Mouse (Mus musculus): ENCODE measurements around the gene Gpr84.
A peak's percentile ranks its signal among the peaks of the same experiment; 100 is the strongest.

Gpr84 gene

GRCm38 (mm10) chr15:103335488-103336235 is 25.2 kb upstream of the Gpr84 start:
- no peak for DNase-seq

GRCm38 (mm10) chr15:103335040-103335439 is 24.6 kb upstream of the Gpr84 start:
- no peak for DNase-seq

DNA sequence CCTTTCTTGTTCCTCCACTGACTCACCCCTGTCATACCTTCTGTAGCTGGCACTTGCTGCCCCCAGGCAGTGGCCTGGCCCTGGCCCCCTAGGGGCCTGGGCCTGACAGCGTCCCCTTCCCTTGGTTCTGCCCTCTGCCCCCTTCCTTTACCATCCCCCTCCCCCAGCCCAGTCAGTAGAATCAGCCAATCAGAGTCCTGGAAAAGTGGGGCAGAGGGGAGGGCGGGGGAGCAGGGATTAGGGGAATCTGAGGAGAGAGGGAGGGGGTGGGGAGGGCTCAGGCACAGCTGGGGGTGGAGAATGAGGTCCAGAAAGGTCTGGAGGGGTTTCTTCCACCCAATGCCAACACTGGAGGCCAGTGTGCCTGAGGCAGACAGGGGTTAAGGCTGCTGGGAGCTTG is 23.8 kb upstream of the Gpr84 start:
- DNase-seq = peak; percentile 72

DNA sequence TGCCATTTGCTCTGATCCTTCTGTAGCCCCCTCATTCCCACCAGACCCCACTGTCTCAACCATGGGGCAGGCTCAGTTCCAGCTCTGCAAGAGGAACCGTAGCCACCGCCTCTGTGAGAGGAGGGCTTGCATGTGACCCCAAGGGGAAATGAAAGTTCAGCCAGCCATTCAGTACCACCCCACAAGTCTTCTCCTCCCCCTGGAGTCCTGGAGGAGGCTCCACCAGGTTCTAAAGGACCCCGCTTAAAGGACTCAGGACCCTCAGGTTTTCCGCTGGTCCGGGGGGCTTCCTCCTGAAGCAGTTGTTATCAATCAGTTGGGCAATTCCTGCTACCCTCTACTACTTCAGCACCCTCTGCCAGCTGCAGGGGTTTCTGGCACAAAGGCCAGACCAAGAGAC is 23.3 kb upstream of the Gpr84 start:
- no peak for DNase-seq

DNA sequence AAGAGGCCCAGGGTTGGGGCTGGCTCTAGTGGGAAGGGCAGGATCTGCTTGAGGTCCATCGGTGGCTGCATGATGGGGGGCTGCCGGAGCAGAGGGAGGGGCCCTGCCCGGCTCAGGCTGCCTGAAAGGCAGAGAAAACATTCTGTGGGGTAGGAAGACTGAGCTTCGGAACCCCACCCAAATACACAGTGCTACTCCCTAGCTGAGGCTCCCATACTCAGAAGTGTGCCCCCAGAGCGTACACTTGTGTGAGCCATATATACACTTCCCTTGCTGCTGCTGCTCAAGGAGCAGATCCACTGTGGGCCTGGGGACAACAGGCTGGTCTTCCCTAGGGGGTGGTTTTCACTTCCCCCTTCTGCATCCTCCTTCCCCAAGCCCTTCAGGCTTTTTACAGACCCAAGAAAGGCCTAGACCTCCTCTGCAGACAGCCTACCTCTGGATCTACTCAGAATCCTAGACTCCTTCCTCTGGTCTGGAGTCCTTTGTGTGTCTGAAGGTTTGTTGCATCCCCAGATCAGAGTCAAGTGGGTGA is 22.7 kb upstream of the Gpr84 start:
- DNase-seq = no peak

GRCm38 (mm10) chr15:103323455-103324247 is 13.2 kb upstream of the Gpr84 start:
- DNase-seq = peak; percentile 94

GRCm38 (mm10) chr15:103323070-103323454 is 12.7 kb upstream of the Gpr84 start:
- DNase-seq = no peak

DNA sequence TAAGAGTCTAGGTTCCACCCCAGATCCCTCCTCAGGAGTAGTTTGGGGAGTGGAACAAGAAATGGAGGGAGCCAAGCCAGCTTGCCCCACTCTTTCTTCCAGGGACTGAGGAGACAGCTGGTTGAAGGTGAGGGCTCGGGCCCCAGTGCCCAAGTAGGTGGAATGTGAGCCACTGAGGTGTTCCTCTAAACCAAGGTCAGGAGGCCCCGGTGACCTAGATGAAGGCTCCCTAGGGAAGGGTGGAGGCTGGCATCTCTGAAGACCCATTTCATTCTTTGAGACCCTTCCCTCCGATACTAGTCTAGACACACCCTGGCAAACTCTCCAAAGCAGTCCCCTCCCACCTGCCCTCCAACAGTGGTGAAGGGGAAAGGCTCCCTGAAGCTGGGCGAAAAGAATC is 12.0 kb upstream of the Gpr84 start:
- no peak for DNase-seq

GRCm38 (mm10) chr15:103321076-103321475 is 10.7 kb upstream of the Gpr84 start:
- DNase-seq = no peak

GRCm38 (mm10) chr15:103318201-103318816 is 7.9 kb upstream of the Gpr84 start:
- no peak for DNase-seq

DNA sequence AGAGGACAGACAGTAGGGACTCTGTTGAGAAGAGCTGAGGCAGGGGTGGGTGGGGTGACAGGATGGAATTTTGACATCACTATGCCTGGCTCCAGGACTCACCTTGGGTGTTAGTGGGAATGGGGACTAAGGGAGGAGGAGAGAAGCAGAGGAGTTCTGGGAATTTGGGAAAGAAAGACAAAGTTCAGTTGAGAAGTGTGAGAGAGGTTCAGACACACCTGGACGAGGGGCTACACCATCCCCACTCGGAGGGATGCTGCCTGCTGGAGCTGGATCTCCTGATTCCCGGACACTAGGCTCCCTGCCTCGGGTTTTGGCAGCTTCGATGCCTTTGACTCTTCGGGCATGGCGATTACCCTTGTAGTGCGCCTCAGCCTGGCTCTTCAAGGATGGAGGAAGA is 7.3 kb upstream of the Gpr84 start:
- no peak for DNase-seq

- no peak for DNase-seq
These were observed 6.7 kb upstream of the Gpr84 start for GRCm38 (mm10) chr15:103317120-103317519.

GRCm38 (mm10) chr15:103315979-103316776 is 5.8 kb upstream of the Gpr84 start:
- DNase-seq = no peak

DNA sequence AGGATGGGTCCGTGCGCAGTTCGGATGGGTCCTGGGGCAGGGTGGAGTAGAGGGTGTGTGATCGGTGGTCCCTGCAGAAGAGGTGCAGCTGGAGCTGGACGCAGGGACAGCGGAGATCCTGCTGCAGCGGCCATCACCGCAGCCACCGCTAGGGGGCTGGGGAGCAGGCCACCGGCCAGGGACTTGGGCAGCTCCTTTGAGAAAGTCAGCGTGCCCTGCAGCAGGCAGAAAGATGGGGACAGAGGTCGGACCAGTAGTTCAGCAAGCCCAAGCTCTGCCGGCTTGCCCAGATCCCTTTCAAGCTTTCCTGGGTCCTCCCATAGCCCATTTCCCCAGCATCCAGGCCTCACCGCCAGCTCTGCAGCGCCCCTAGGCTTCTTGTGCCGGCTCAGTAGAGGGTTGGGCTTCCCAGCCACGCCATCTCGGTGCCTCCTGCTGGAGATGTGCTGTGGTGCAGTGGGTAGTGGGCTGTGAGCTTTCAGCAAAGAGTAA is 4.6 kb upstream of the Gpr84 start:
- peak; percentile 89 for DNase-seq

GRCm38 (mm10) chr15:103314181-103314580 is 3.8 kb upstream of the Gpr84 start:
- no peak for DNase-seq

DNA sequence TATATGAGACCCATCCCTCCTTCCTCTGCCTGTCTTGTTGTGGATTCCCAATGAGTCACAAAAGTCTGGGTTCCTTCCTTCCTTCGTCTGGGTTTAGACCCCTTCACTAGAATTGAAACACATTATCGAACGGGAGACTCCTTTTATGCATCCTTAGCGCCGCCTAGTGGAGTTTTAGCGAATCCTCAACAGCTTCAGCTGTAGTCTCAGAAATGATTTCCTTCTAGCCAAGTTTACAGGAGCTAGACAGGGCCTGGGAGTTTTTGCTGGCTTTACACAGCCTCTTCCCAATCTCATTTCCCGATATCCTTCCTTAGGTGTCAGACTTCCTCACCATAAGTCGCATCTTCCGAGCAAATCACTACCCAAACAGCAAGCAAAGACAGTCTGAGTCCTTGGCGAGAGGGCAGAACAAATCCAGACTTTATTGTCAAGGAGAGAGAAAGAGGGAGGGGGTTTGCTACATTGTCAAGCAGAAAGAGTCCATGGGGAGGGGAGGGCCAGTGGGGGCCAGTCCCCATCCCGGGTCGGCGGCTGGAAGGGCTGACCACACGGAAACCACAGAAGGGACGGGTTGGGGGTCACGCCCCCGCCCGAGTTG is 3.2 kb upstream of the Gpr84 start:
- peak; percentile 91 for DNase-seq

GRCm38 (mm10) chr15:103308876-103309580 is 1.4 kb downstream of the Gpr84 start:
- DNase-seq = peak; percentile 50

DNA sequence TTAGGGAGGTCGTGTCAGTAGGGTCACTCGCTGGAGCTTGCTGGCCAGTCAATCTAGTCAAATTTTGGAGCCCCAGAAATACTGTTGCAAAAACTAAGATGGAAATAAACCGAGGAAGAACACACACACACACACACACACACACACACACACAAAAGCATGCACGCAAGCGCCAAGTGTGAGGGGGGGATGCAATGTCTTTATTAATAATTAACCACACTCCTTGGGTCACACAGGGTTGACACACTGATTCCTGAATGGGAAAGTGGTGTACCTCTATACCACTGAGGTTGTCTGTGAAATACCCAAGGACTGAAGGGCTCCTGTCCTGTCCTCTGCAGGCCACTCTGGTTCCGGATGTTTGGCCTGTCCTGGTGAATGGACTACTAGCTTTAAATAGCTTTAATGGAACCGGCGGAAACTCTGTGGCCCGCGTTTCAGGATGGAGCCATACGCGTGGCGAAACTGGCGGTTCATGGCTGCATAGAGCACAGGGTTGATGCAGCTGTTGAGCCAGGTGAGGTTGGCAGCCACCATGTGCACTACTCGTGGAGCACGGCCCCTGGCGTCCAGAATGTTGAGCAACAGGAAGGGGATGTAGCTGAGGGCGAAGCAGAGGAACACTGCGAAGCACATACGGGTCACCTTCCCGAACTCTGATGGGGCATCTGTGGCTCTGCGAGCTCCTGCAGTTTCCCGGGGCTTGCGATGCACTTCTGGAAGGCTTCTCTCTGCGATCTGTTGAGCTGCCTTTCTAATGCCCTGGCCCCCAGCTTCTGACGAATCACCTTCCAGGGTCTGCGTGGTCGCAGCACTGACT is 2.1 kb downstream of the Gpr84 start:
- peak; percentile 60 for DNase-seq

DNA sequence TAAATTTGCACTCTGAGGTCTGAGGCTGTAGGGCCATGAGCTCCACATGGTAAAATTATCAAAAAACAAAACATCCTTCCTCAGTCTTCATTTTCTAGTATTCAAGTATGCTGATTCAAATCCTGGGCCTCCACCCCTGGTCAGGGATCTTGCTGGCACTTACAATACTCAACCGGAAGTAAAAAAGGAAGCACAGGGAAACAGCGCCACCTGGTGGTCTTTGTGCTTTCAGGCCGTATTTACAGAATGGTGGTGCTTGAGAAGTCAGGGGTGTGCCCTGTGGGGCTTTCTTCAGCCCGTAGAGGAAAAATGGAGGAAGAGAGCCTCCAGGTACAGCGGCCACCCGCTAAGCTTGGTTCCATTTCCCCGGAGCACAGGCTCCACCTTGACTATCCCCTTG is 3.3 kb downstream of the Gpr84 start:
- peak; percentile 93 for DNase-seq
